Mouse (Mus musculus) heart, adult 2 months (tissue): ENCODE measurements around the gene Yap1.

Experiments used
- CTCF ChIP-seq: fragments of 200-600 bp; IDR thresholded peaks from 2 replicates; pipeline ENCODE4 v1.8.1; 2022; ENCODE audit warnings: antibody characterized with exemption, mild to moderate bottlenecking, moderate library complexity
- EP300 ChIP-seq: fragments of 200-500 bp; IDR thresholded peaks from 2 replicates; pipeline ENCODE4 v1.6.1; 2011; ENCODE audit warnings: low read depth, low read length, control low read depth; ENCODE audit not compliant: insufficient read depth
- POLR2A ChIP-seq: fragments of 200-500 bp; IDR thresholded peaks from 2 replicates; pipeline ENCODE4 v1.6.1; 2011; ENCODE audit warnings: mild to moderate bottlenecking, low read depth, low read length, control low read depth; ENCODE audit not compliant: insufficient read depth

DNA sequence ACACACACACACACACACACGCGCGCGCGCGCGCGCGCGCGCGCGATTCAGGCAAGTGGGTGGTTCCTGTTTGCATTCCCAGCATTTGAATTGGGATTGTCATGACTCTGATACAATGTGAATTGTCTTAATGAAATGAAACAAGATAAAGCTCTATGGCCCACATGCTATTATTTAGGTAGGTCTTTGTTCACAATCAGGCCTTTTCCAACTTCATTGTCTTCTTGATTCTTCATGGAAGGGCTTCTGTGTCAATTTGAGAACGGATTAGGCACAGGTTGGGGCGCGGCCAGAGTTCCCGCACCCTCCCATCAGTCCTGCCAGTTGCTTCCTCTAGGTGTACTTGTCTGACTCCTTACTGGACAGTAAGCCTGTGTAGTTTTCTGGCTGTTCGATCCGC, 90.4 kb downstream of the Yap1 start:
- no peak for TF ChIP-seq CTCF
- TF ChIP-seq POLR2A = no peak
- no peak for TF ChIP-seq EP300
